Mouse (Mus musculus) lung, postnatal 0 days (tissue): ENCODE results near the gene Adprhl1.

Source experiments
- CTCF ChIP-seq: IDR thresholded peaks from 2 replicates; pipeline ENCODE4 v1.5.1; 2016; ENCODE audit warnings: antibody characterized with exemption, mild to moderate bottlenecking
- EP300 ChIP-seq: IDR thresholded peaks from 2 replicates; pipeline ENCODE4 v1.6.1; 2016; ENCODE audit warnings: antibody characterized with exemption, mild to moderate bottlenecking, control low read depth

DNA sequence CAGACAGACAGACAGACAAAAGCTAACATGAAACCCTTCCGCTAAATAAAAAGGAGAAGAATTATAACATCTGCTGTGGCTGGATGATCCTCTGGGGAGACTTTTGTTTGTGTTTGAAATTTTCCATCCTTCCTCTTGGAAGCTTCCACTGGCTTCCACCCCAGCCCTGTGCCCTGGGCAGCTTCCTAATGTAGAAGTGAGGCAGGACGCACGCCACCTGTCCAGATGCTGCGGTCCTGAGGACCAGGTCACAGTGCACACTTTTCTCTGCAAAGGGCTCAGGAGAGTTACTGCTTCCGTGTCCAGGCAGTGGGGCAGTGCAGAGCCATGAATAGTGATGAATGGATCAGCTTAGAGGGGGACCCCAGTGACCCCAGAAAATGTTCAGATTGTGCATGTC is 48.7 kb downstream of the Adprhl1 start:
- no peak for TF ChIP-seq CTCF
- no peak for TF ChIP-seq EP300
